Mouse (Mus musculus): Measurements from ENCODE around the gene Gm48552. TPM values are rescaled to one million over a fixed set of nuclear protein-coding genes. Genes with fewer than 3 reads are reported as not detected.
A peak's percentile ranks its signal among the peaks of the same experiment; 100 is the strongest.

Gm48552 gene
- total RNA-seq, 2 experiments from 2014 or later = 5.5 to 8.1 TPM

- Histone ChIP-seq H3K27ac (peak overlapping the region; percentile 99), H3K4me3 (peak overlapping the region; percentile 83)
- peak in 1 of 2 experiments; percentile 75 for DNase-seq (ENCODE audit: low spot score in 2 of 2)
- no peak for TF ChIP-seq CTCF (conservative IDR thresholded peaks at IDR 0.05)
Observed at GRCm38 (mm10) chr10:81430141-81430830, 41.5 kb downstream of the Gm48552 start.

GRCm38 (mm10) chr10:81430831-81431525, 42.2 kb downstream of the Gm48552 start:
- Histone ChIP-seq H3K27ac (peak overlapping the region; percentile 99), H3K4me3 (peak overlapping the region; percentile 83)
- DNase-seq (ENCODE audit: low spot score in 2 of 2) = peak in 1 of 2 experiments; percentile 67
- no peak for TF ChIP-seq CTCF (conservative IDR thresholded peaks at IDR 0.05)

GRCm38 (mm10) chr10:81431526-81432168, 42.8 kb downstream of the Gm48552 start:
- H3K27ac ChIP-seq = peak overlapping the region; percentile 99
- peak in 1 of 2 experiments; percentile 28 for DNase-seq (ENCODE audit: low spot score in 2 of 2)

GRCm38 (mm10) chr10:81432169-81432867, 43.5 kb downstream of the Gm48552 start:
- TF ChIP-seq CTCF (conservative IDR thresholded peaks at IDR 0.05) = peak; percentile 55
- DNase-seq (ENCODE audit: low spot score in 2 of 2) = no peak
- H3K27ac ChIP-seq = peak overlapping the region; percentile 87
- H3K4me3 ChIP-seq = peak overlapping the region; percentile 48

More at GRCm38 (mm10) chr10:81431526-81432168, 42.8 kb downstream of the Gm48552 start:
- no peak for TF ChIP-seq CTCF (conservative IDR thresholded peaks at IDR 0.05)
- H3K4me3 ChIP-seq = peak overlapping the region; percentile 83; the same call in 1 of the 2 replicates

- TF ChIP-seq CTCF (conservative IDR thresholded peaks at IDR 0.05) = no peak
- H3K27ac ChIP-seq = peak overlapping the region; percentile 87
Observed at GRCm38 (mm10) chr10:81432868-81433262, 44.1 kb downstream of the Gm48552 start.

GRCm38 (mm10) chr10:81433541-81434289, 44.9 kb downstream of the Gm48552 start:
- peak; percentile 52 for TF ChIP-seq CTCF (conservative IDR thresholded peaks at IDR 0.05)
- Histone ChIP-seq H3K27ac (peak overlapping the region; percentile 87), H3K4me3 (no peak overlapping the region; the same call in 1 of the 2 replicates)
- DNase-seq (ENCODE audit: low spot score in 2 of 2) = peak in 1 of 2 experiments; percentile 10

More at GRCm38 (mm10) chr10:81432868-81433262, 44.1 kb downstream of the Gm48552 start:
- DNase-seq (ENCODE audit: low spot score in 2 of 2) = peak; percentile 91 to 97
- peak overlapping the region; percentile 48 for H3K4me3 ChIP-seq

GRCm38 (mm10) chr10:81434361-81435263, 45.8 kb downstream of the Gm48552 start:
- Histone ChIP-seq H3K27ac (peak overlapping the region; percentile 87), H3K4me3 (no peak overlapping the region)
- DNase-seq (ENCODE audit: low spot score in 2 of 2) = peak in 1 of 2 experiments; percentile 10
- TF ChIP-seq CTCF (conservative IDR thresholded peaks at IDR 0.05) = no peak

GRCm38 (mm10) chr10:81435436-81435835, 46.6 kb downstream of the Gm48552 start:
- DNase-seq (ENCODE audit: low spot score in 2 of 2) = peak; percentile 80 to 84
- Histone ChIP-seq H3K27ac (peak overlapping the region; percentile 87), H3K4me3 (no peak overlapping the region)
- no peak for TF ChIP-seq CTCF (conservative IDR thresholded peaks at IDR 0.05)

Small RNA genes within 50 kb of the gene (microRNA-seq; reads per million reads assigned to microRNA genes)
- gene Mir1191b = 0.32 to 0.37 reads per million in 2 experiments
- 1.3 to 2.9 reads per million in 2 experiments for gene Mir6913

Other genes starting within 250 kb of the Gm48552 start
- gene Pias4, start 221.1 kb upstream of the Gm48552 start, total RNA-seq (2021) = 10 to 100 TPM; 29.4 to 29.5 TPM
- 100 to 1,000 TPM; 907 to 909 TPM for gene Eef2, start 212.4 kb upstream of the Gm48552 start, total RNA-seq (2021)
- gene Dapk3, start 206.0 kb upstream of the Gm48552 start, total RNA-seq (2021) = 10 to 100 TPM; 73.6 to 78.4 TPM
- not detected for gene 4930442H23Rik, start 205.2 kb upstream of the Gm48552 start, total RNA-seq (2021)
- under 1 TPM; 0.32 to 0.33 TPM for gene Nmrk2, start 187.0 kb upstream of the Gm48552 start, total RNA-seq (2021)
- 100 to 1,000 TPM; 144 to 150 TPM for gene Atcay, start 158.2 kb upstream of the Gm48552 start, total RNA-seq (2021)
- gene Zfr2, start 155.8 kb upstream of the Gm48552 start, total RNA-seq (2021) = 10 to 100 TPM; 66.2 to 70.2 TPM
- 100 to 1,000 TPM; 260 to 267 TPM for gene Matk, start 136.1 kb upstream of the Gm48552 start, total RNA-seq (2021)
- 10 to 100 TPM; 37.4 to 42.0 TPM for gene Mrpl54, start 122.1 kb upstream of the Gm48552 start, total RNA-seq (2021)
- 10 to 100 TPM; 32.6 to 37.3 TPM for gene Apba3, start 122.0 kb upstream of the Gm48552 start, total RNA-seq (2021)
- under 1 TPM; 0.54 to 0.91 TPM for gene Tjp3, start 97.4 kb upstream of the Gm48552 start, total RNA-seq (2021)
- 100 to 1,000 TPM; 308 to 314 TPM for gene Pip5k1c, start 96.0 kb upstream of the Gm48552 start, total RNA-seq (2021)
- 10 to 100 TPM; 27.6 to 30.7 TPM for gene Cactin, start 67.9 kb upstream of the Gm48552 start, total RNA-seq (2021)
- 1 to 10 TPM; 1.3 to 1.4 TPM for gene Tbxa2r, start 60.3 kb upstream of the Gm48552 start, total RNA-seq (2021)
- 1 to 10 TPM; 1.7 to 1.8 TPM for gene Gipc3, start 45.7 kb upstream of the Gm48552 start, total RNA-seq (2021)
- gene Hmg20b, start 38.5 kb upstream of the Gm48552 start, total RNA-seq (2021) = 10 to 100 TPM; 27.5 to 30.8 TPM
- 10 to 100 TPM; 42.8 to 45.9 TPM for gene Mfsd12, start 31.5 kb upstream of the Gm48552 start, total RNA-seq (2021)
- 1 to 10 TPM; 1.6 to 2.4 TPM for gene 4930404N11Rik, start 23.2 kb upstream of the Gm48552 start, total RNA-seq (2021)
- gene Fzr1, start 10.5 kb upstream of the Gm48552 start, total RNA-seq (2021) = 10 to 100 TPM; 70.1 to 72.0 TPM
- 10 to 100 TPM; 75.9 to 79.7 TPM for gene Dohh, start 4.6 kb upstream of the Gm48552 start, total RNA-seq (2021)
- gene Gm48551, start 4.5 kb upstream of the Gm48552 start, total RNA-seq (2021) = 1 to 10 TPM; 4.4 to 6.1 TPM
- gene Smim24, start 4.0 kb downstream of the Gm48552 start, total RNA-seq (2021) = 1 to 10 TPM; 1.9 to 2.1 TPM
- gene Nfic, start 66.6 kb downstream of the Gm48552 start, total RNA-seq (2021) = 10 to 100 TPM; 60.0 to 60.1 TPM
- gene Celf5, start 93.7 kb downstream of the Gm48552 start, total RNA-seq (2021) = 100 to 1,000 TPM; 286 to 287 TPM
- 10 to 100 TPM; 83.1 to 93.5 TPM for gene Ncln, start 107.4 kb downstream of the Gm48552 start, total RNA-seq (2021)
- gene S1pr4, start 111.1 kb downstream of the Gm48552 start, total RNA-seq (2021) = under 1 TPM; 0.39 to 0.95 TPM
- 1 to 10 TPM; 1.9 to 2.5 TPM for gene Gna15, start 135.2 kb downstream of the Gm48552 start, total RNA-seq (2021)
- gene Gna11, start 156.2 kb downstream of the Gm48552 start, total RNA-seq (2021) = 100 to 1,000 TPM; 118 to 123 TPM
- 100 to 1,000 TPM; 702 to 736 TPM for gene Aes, start 170.5 kb downstream of the Gm48552 start, total RNA-seq (2021)
- 10 to 100 TPM; 34.0 to 46.8 TPM for gene Tle2, start 185.6 kb downstream of the Gm48552 start, total RNA-seq (2021)
- 1 to 10 TPM; 4.1 to 5.0 TPM for gene Tle6, start 212.1 kb downstream of the Gm48552 start, total RNA-seq (2021)
- 1 to 10 TPM; 4.2 to 5.0 TPM for gene BC025920, start 217.3 kb downstream of the Gm48552 start, total RNA-seq (2021)
- gene Sirt6, start 238.8 kb downstream of the Gm48552 start, total RNA-seq (2021) = 10 to 100 TPM; 29.7 to 31.4 TPM
- 10 to 100 TPM; 33.6 to 38.6 TPM for gene Ankrd24, start 239.5 kb downstream of the Gm48552 start, total RNA-seq (2021)

Data from layer of hippocampus, adult 2 months (tissue).